In genomic region chr14:46923931-46924330, GRCm38 (mm10) we compare ENCODE assay signal across 12 mouse cellular contexts. TPM values are rescaled to one million over a fixed set of nuclear protein-coding genes. Genes with fewer than 3 reads are reported as not detected.
DNase-seq lines count a peak whose midpoint lies in the region; ATAC-seq lines count a peak whose summit lies in the region.
"Had no signal": no experiment of that assay in that cellular context is flagged by ENCODE, and none has a peak within 500 bp of the region (broad histone marks: within the 10 kb centered on the region; RNA-seq: fewer than 3 reads in every experiment).

No protein-coding gene starts in this region.

- H3K4me1 ChIP-seq in brown adipose tissue, adult 24 weeks (ENCODE audit: control insufficient read depth, insufficient read depth, insufficient read length, low read length) = peaks cover 3% of the 10 kb centered on the region; the same call in 1 of the 2 replicates
- H3K4me1 ChIP-seq in lung, embryonic 15.5 days = peaks cover 19% of the 10 kb centered on the region

- peak; percentile 49; the same call in 1 of the 2 replicates for ATAC-seq in lung, embryonic 15.5 days (ENCODE audit: borderline replicate concordance, extremely low read depth, low FRiP score, low TSS enrichment)
- ATAC-seq: forebrain, embryonic 16.5 days had no signal

- peak overlapping the region; percentile 46; the same call in 1 of the 2 replicates for H3K27ac ChIP-seq in brown adipose tissue, adult 24 weeks (replicated peaks; ENCODE audit: low read depth, low read length)
- H3K27ac ChIP-seq in lung, embryonic 15.5 days = peak overlapping the region; percentile 42
- H3K27ac ChIP-seq: midbrain, embryonic 10.5 days had no signal

- no peaks in the 10 kb centered on the region for H3K27me3 ChIP-seq in lung, embryonic 15.5 days

- DNase-seq in NIH3T3 (ENCODE audit: low read depth) = peak; percentile 66
- DNase-seq in kidney, adult 18-20 months = peak; percentile 37
- no peak for DNase-seq in retina, postnatal 1 day
- no peak for DNase-seq in embryo, embryonic 11 days
- DNase-seq in testis, postnatal 10 days (ENCODE audit: low spot score) = no peak
- no peak for DNase-seq in right cerebral cortex, adult 18-20 months
- DNase-seq: adrenal gland, postnatal 14 days; left cerebral cortex, postnatal 4 days had no signal

- no peaks in the 10 kb centered on the region for H3K36me3 ChIP-seq in lung, embryonic 15.5 days
- H3K36me3 ChIP-seq: midbrain, embryonic 10.5 days had no signal

- WGBS in lung, embryonic 15.5 days = 38% methylated on average over 10 of the region's 10 CpGs

- H3K9me3 ChIP-seq in lung, embryonic 15.5 days = no peaks in the 10 kb centered on the region
- H3K9me3 ChIP-seq: midbrain, embryonic 10.5 days had no signal

- no peak overlapping the region for H3K4me3 ChIP-seq in brown adipose tissue, adult 24 weeks (ENCODE audit: insufficient read depth, low read depth, low read length)
- no peak overlapping the region for H3K4me3 ChIP-seq in lung, embryonic 15.5 days
- H3K4me3 ChIP-seq: midbrain, embryonic 10.5 days had no signal

- H3K9ac ChIP-seq in lung, embryonic 15.5 days = no peak overlapping the region

- H3K4me2 ChIP-seq in lung, embryonic 15.5 days = no peak overlapping the region

RNA-seq across cellular contexts. Expression of gene Samd4, which starts 41.3 kb away (rescaled TPM):
- polyA plus RNA-seq in brown adipose tissue, adult 24 weeks (2012; ENCODE audit: insufficient read depth, insufficient read length, missing spikeins) = 3.3 TPM in 2 replicates
- 6.4 and 6.5 TPM in 2 replicates for polyA plus RNA-seq in lung, embryonic 15.5 days (2015; fragmentation: Nextera tagmentation; extraction: Ambion mirVana)

Comparison
In these comparisons a context has a peak if more than half of its experiments do, and no peak if none do; other contexts are left out.
1. DNase-seq: peak in NIH3T3 (single experiment) and kidney, adult 18-20 months (single experiment); none in retina, postnatal 1 day (single experiment), embryo, embryonic 11 days (single experiment), testis, postnatal 10 days (single experiment) and right cerebral cortex, adult 18-20 months (single experiment).